ENCODE assay signal across 19 mouse cellular contexts in genomic region chr16:33246526-33246925, GRCm38 (mm10).
"Had no signal": no experiment of that assay in that cellular context is flagged by ENCODE, and none has a peak within 500 bp of the region (broad histone marks: within the 10 kb centered on the region; RNA-seq: fewer than 3 reads in every experiment).

No protein-coding gene starts in this region.

- ATAC-seq: lung, postnatal 0 days; midbrain, embryonic 13.5 days; midbrain, embryonic 15.5 days had no signal

- H3K4me1 ChIP-seq: lung, embryonic 15.5 days; midbrain, embryonic 15.5 days; neural tube, embryonic 12.5 days had no signal

- H3K4me3 ChIP-seq: lung, embryonic 15.5 days; megakaryocyte, embryonic 14.5 days; midbrain, embryonic 13.5 days; midbrain, embryonic 15.5 days; neural tube, embryonic 12.5 days had no signal

- H3K4me2 ChIP-seq: lung, embryonic 15.5 days; midbrain, embryonic 11.5 days; midbrain, embryonic 13.5 days; midbrain, embryonic 15.5 days; neural tube, embryonic 12.5 days had no signal

- H3K27ac ChIP-seq: lung, embryonic 15.5 days; macrophage; midbrain, embryonic 13.5 days; midbrain, embryonic 15.5 days; neural tube, embryonic 12.5 days had no signal

- DNase-seq: lung, adult 2 months; lung, postnatal 14 days; lung, postnatal 36 days; retina, postnatal 1 day; right cerebral cortex, adult 18-20 months; right cerebral cortex, postnatal 25 days; right cerebral cortex, postnatal 4 days; spleen, adult 18-20 months; thymus, adult 18-20 months; thymus, postnatal 14 days; thymus, postnatal 36 days had no signal

- H3K27me3 ChIP-seq: lung, embryonic 15.5 days; megakaryocyte, embryonic 14.5 days; midbrain, embryonic 13.5 days; midbrain, embryonic 15.5 days; neural tube, embryonic 12.5 days had no signal

- H3K9ac ChIP-seq: lung, embryonic 15.5 days; midbrain, embryonic 13.5 days; midbrain, embryonic 15.5 days; neural tube, embryonic 12.5 days had no signal

- H3K9me3 ChIP-seq: lung, embryonic 15.5 days; megakaryocyte, embryonic 14.5 days; midbrain, embryonic 13.5 days; midbrain, embryonic 15.5 days; neural tube, embryonic 12.5 days had no signal
